Mouse (Mus musculus): ENCODE data around the gene Nrxn2. TPM values are rescaled to one million over a fixed set of nuclear protein-coding genes. Genes with fewer than 3 reads are reported as not detected.

Gene Nrxn2
- polyA plus RNA-seq, 1 experiment: 2.9 TPM

GRCm38 (mm10) chr19:6532656-6533055 is 114.1 kb downstream of the Nrxn2 start:
- 19% methylated on average over 13 of the region's 13 CpGs for WGBS
- TF ChIP-seq CTCF (IDR thresholded peaks at IDR 0.05; ENCODE audit: extremely low read depth, insufficient read length, insufficient replicate concordance, low read depth, low read length) (no peak), POLR2A (IDR thresholded peaks at IDR 0.05; ENCODE audit: low read depth, low read length) (no peak)
- Histone ChIP-seq H3K36me3 (ENCODE audit: control insufficient read depth, insufficient read depth, low read length) (no peaks in the 10 kb centered on the region), H3K27me3 (ENCODE audit: control insufficient read depth, insufficient read depth, low read length) (peaks cover 36% of the 10 kb centered on the region), H3K4me3 (ENCODE audit: low read depth, low read length) (no peak overlapping the region), H3K27ac (ENCODE audit: insufficient read depth, low read depth, low read length) (no peak overlapping the region), H3K4me1 (ENCODE audit: control insufficient read depth, insufficient read depth, insufficient read length, low read length) (peaks cover 5% of the 10 kb centered on the region)

- Histone ChIP-seq H3K4me3 (ENCODE audit: low read depth, low read length) (no peak overlapping the region), H3K27ac (ENCODE audit: insufficient read depth, low read depth, low read length) (no peak overlapping the region), H3K4me1 (ENCODE audit: control insufficient read depth, insufficient read depth, insufficient read length, low read length) (peaks cover 5% of the 10 kb centered on the region), H3K36me3 (ENCODE audit: control insufficient read depth, insufficient read depth, low read length) (no peaks in the 10 kb centered on the region), H3K27me3 (ENCODE audit: control insufficient read depth, insufficient read depth, low read length) (peaks cover 36% of the 10 kb centered on the region)
- 81% methylated on average over 11 of the region's 11 CpGs for WGBS
- TF ChIP-seq POLR2A (IDR thresholded peaks at IDR 0.05; ENCODE audit: low read depth, low read length): no peak
Observed at GRCm38 (mm10) chr19:6533290-6534117, 115.0 kb downstream of the Nrxn2 start.

- Histone ChIP-seq H3K27ac (ENCODE audit: insufficient read depth, low read depth, low read length) (no peak overlapping the region), H3K27me3 (ENCODE audit: control insufficient read depth, insufficient read depth, low read length) (peaks cover 36% of the 10 kb centered on the region), H3K36me3 (ENCODE audit: control insufficient read depth, insufficient read depth, low read length) (no peaks in the 10 kb centered on the region), H3K4me3 (ENCODE audit: low read depth, low read length) (no peak overlapping the region), H3K4me1 (ENCODE audit: control insufficient read depth, insufficient read depth, insufficient read length, low read length) (peaks cover 5% of the 10 kb centered on the region)
- WGBS: 62% methylated on average over 5 of the region's 5 CpGs
- TF ChIP-seq CTCF (IDR thresholded peaks at IDR 0.05; ENCODE audit: extremely low read depth, insufficient read length, insufficient replicate concordance, low read depth, low read length) (no peak), POLR2A (IDR thresholded peaks at IDR 0.05; ENCODE audit: low read depth, low read length) (no peak)
Observed at GRCm38 (mm10) chr19:6534118-6534415, 115.5 kb downstream of the Nrxn2 start.

- H3K27me3 ChIP-seq (ENCODE audit: control insufficient read depth, insufficient read depth, low read length): peaks cover 21% of the 10 kb centered on the region
Observed at GRCm38 (mm10) chr19:6536201-6536600, 117.7 kb downstream of the Nrxn2 start.

GRCm38 (mm10) chr19:6536696-6537095 is 118.2 kb downstream of the Nrxn2 start:
- no peak for TF ChIP-seq POLR2A (IDR thresholded peaks at IDR 0.05; ENCODE audit: low read depth, low read length)
- no peak for TF ChIP-seq CTCF (IDR thresholded peaks at IDR 0.05; ENCODE audit: extremely low read depth, insufficient read length, insufficient replicate concordance, low read depth, low read length)
- peaks cover 16% of the 10 kb centered on the region for H3K27me3 ChIP-seq (ENCODE audit: control insufficient read depth, insufficient read depth, low read length)
- H3K36me3 ChIP-seq (ENCODE audit: control insufficient read depth, insufficient read depth, low read length): no peaks in the 10 kb centered on the region
- 77% methylated on average over 6 of the region's 6 CpGs for WGBS
- H3K4me1 ChIP-seq (ENCODE audit: control insufficient read depth, insufficient read depth, insufficient read length, low read length): peaks cover 1% of the 10 kb centered on the region; the same call in 1 of the 2 replicates
- H3K27ac ChIP-seq (ENCODE audit: insufficient read depth, low read depth, low read length): no peak overlapping the region
- H3K4me3 ChIP-seq (ENCODE audit: low read depth, low read length): no peak overlapping the region

More at GRCm38 (mm10) chr19:6536201-6536600, 117.7 kb downstream of the Nrxn2 start:
- TF ChIP-seq POLR2A (IDR thresholded peaks at IDR 0.05; ENCODE audit: low read depth, low read length): no peak
- no peak for TF ChIP-seq CTCF (IDR thresholded peaks at IDR 0.05; ENCODE audit: extremely low read depth, insufficient read length, insufficient replicate concordance, low read depth, low read length)
- no peaks in the 10 kb centered on the region for H3K36me3 ChIP-seq (ENCODE audit: control insufficient read depth, insufficient read depth, low read length)
- H3K27ac ChIP-seq (ENCODE audit: insufficient read depth, low read depth, low read length): no peak overlapping the region
- 28% methylated on average over 3 of the region's 3 CpGs for WGBS
- no peak overlapping the region for H3K4me3 ChIP-seq (ENCODE audit: low read depth, low read length)
- H3K4me1 ChIP-seq (ENCODE audit: control insufficient read depth, insufficient read depth, insufficient read length, low read length): peaks cover 5% of the 10 kb centered on the region

GRCm38 (mm10) chr19:6537526-6537925 is 119.0 kb downstream of the Nrxn2 start:
- Histone ChIP-seq H3K36me3 (ENCODE audit: control insufficient read depth, insufficient read depth, low read length) (no peaks in the 10 kb centered on the region), H3K27ac (ENCODE audit: insufficient read depth, low read depth, low read length) (no peak overlapping the region), H3K27me3 (ENCODE audit: control insufficient read depth, insufficient read depth, low read length) (peaks cover 7% of the 10 kb centered on the region), H3K4me1 (ENCODE audit: control insufficient read depth, insufficient read depth, insufficient read length, low read length) (no peaks in the 10 kb centered on the region), H3K4me3 (ENCODE audit: low read depth, low read length) (no peak overlapping the region)
- TF ChIP-seq POLR2A (IDR thresholded peaks at IDR 0.05; ENCODE audit: low read depth, low read length): no peak
- TF ChIP-seq CTCF (IDR thresholded peaks at IDR 0.05; ENCODE audit: extremely low read depth, insufficient read length, insufficient replicate concordance, low read depth, low read length): no peak
- WGBS: 68% methylated on average over 8 of the region's 8 CpGs

- Histone ChIP-seq H3K36me3 (ENCODE audit: control insufficient read depth, insufficient read depth, low read length) (no peaks in the 10 kb centered on the region), H3K27me3 (ENCODE audit: control insufficient read depth, insufficient read depth, low read length) (no peaks in the 10 kb centered on the region; the same call in 1 of the 2 replicates), H3K27ac (ENCODE audit: insufficient read depth, low read depth, low read length) (no peak overlapping the region), H3K4me3 (ENCODE audit: low read depth, low read length) (no peak overlapping the region), H3K4me1 (ENCODE audit: control insufficient read depth, insufficient read depth, insufficient read length, low read length) (no peaks in the 10 kb centered on the region)
- TF ChIP-seq POLR2A (IDR thresholded peaks at IDR 0.05; ENCODE audit: low read depth, low read length) (no peak), CTCF (IDR thresholded peaks at IDR 0.05; ENCODE audit: extremely low read depth, insufficient read length, insufficient replicate concordance, low read depth, low read length) (no peak)
- WGBS: 87% methylated on average over 6 of the region's 6 CpGs
Observed at GRCm38 (mm10) chr19:6538546-6538945, 120.0 kb downstream of the Nrxn2 start.

Data from small intestine, adult 2 months (tissue).